In genomic region chr19:60797415-60797814, GRCm38 (mm10) we compare ENCODE assay signal across 31 mouse cellular contexts.
"Had no signal": no experiment of that assay in that cellular context is flagged by ENCODE, and none has a peak within 500 bp of the region (broad histone marks: within the 10 kb centered on the region; RNA-seq: fewer than 3 reads in every experiment).

No protein-coding gene starts in this region.

- H3K36me3 ChIP-seq: limb, embryonic 10.5 days; limb, embryonic 12.5 days; limb, embryonic 13.5 days; limb, embryonic 15.5 days; liver, embryonic 12.5 days; liver, embryonic 13.5 days; liver, embryonic 15.5 days; lung, embryonic 15.5 days; midbrain, embryonic 10.5 days; midbrain, embryonic 12.5 days; midbrain, embryonic 13.5 days; midbrain, embryonic 15.5 days; neural tube, embryonic 12.5 days had no signal

- H3K9me3 ChIP-seq: limb, embryonic 10.5 days; limb, embryonic 12.5 days; limb, embryonic 13.5 days; limb, embryonic 15.5 days; liver, embryonic 13.5 days; liver, embryonic 15.5 days; lung, embryonic 15.5 days; megakaryocyte, embryonic 14.5 days; midbrain, embryonic 10.5 days; midbrain, embryonic 12.5 days; midbrain, embryonic 13.5 days; midbrain, embryonic 15.5 days; neural tube, embryonic 12.5 days had no signal

- H3K4me3 ChIP-seq: limb, embryonic 10.5 days; limb, embryonic 12.5 days; limb, embryonic 13.5 days; limb, embryonic 15.5 days; liver, embryonic 12.5 days; liver, embryonic 13.5 days; liver, embryonic 15.5 days; lung, embryonic 15.5 days; megakaryocyte, embryonic 14.5 days; midbrain, embryonic 10.5 days; midbrain, embryonic 12.5 days; midbrain, embryonic 13.5 days; midbrain, embryonic 15.5 days; myocyte; neural tube, embryonic 12.5 days had no signal

- H3K9ac ChIP-seq: limb, embryonic 12.5 days; limb, embryonic 13.5 days; limb, embryonic 15.5 days; liver, embryonic 12.5 days; liver, embryonic 13.5 days; liver, embryonic 14.5 days; liver, embryonic 15.5 days; liver, postnatal 0 days; lung, embryonic 14.5 days; lung, embryonic 15.5 days; midbrain, embryonic 12.5 days; midbrain, embryonic 13.5 days; midbrain, embryonic 15.5 days; neural tube, embryonic 12.5 days had no signal

- H3K27ac ChIP-seq: limb, embryonic 10.5 days; limb, embryonic 12.5 days; limb, embryonic 13.5 days; limb, embryonic 15.5 days; liver, embryonic 14.5 days; lung, embryonic 15.5 days; macrophage; midbrain, embryonic 10.5 days; midbrain, embryonic 12.5 days; midbrain, embryonic 13.5 days; midbrain, embryonic 15.5 days; neural tube, embryonic 12.5 days had no signal

- H3K27me3 ChIP-seq: limb, embryonic 13.5 days; limb, embryonic 15.5 days; liver, embryonic 12.5 days; liver, embryonic 13.5 days; liver, embryonic 15.5 days; lung, embryonic 15.5 days; megakaryocyte, embryonic 14.5 days; midbrain, embryonic 12.5 days; midbrain, embryonic 13.5 days; midbrain, embryonic 15.5 days; neural tube, embryonic 12.5 days had no signal

- ATAC-seq: liver, embryonic 12.5 days; liver, postnatal 0 days; lung, postnatal 0 days; midbrain, embryonic 13.5 days; midbrain, embryonic 15.5 days had no signal

- H3K4me1 ChIP-seq: limb, embryonic 10.5 days; limb, embryonic 12.5 days; limb, embryonic 13.5 days; limb, embryonic 15.5 days; lung, embryonic 15.5 days; midbrain, embryonic 10.5 days; midbrain, embryonic 12.5 days; midbrain, embryonic 13.5 days; midbrain, embryonic 15.5 days; neural tube, embryonic 12.5 days had no signal

- DNase-seq: left cerebral cortex, postnatal 4 days; liver; liver, embryonic 13.5 days; liver, postnatal 0 days; lung, adult 18-20 months; lung, adult 2 months; lung, embryonic 14.5 days; lung, postnatal 10 days; lung, postnatal 14 days; lung, postnatal 36 days; lung, postnatal 4 days; midbrain, embryonic 14.5 days had no signal

- H3K4me2 ChIP-seq: limb, embryonic 12.5 days; limb, embryonic 13.5 days; limb, embryonic 15.5 days; liver, embryonic 11.5 days; liver, embryonic 12.5 days; liver, embryonic 13.5 days; liver, embryonic 15.5 days; lung, embryonic 14.5 days; lung, embryonic 15.5 days; midbrain, embryonic 11.5 days; midbrain, embryonic 12.5 days; midbrain, embryonic 13.5 days; midbrain, embryonic 15.5 days; neural tube, embryonic 12.5 days had no signal
